Mouse (Mus musculus): ENCODE data around the gene Dcaf15. TPM values are rescaled to one million over a fixed set of nuclear protein-coding genes. Genes with fewer than 3 reads are reported as not detected.

Gene Dcaf15
- total and polyA plus RNA-seq, 3 experiments, result 34.4 to 56.1 TPM; not detected in 1

GRCm38 (mm10) chr8:84105676-84106075, 1.1 kb upstream of the Dcaf15 start:
- Histone ChIP-seq H3K9ac (ENCODE audit: control insufficient read depth, low read depth, low read length, poor library complexity, severe bottlenecking) (no peak overlapping the region), H3K27ac (ENCODE audit: control insufficient read depth, low read depth, low read length) (no peak overlapping the region), H3K79me2 (ENCODE audit: control insufficient read depth, insufficient read depth, low read length, poor library complexity) (peaks cover 9% of the 10 kb centered on the region), H3K4me1 (ENCODE audit: control insufficient read depth in 1 of 2, insufficient read depth in 2 of 2, low read length in 2 of 2) (peaks cover 2 to 13% of the 10 kb centered on the region in 2 experiments; a peak in 3 of 4 replicates), H3K4me3 (ENCODE audit: control insufficient read depth in 1 of 2, insufficient read depth in 1 of 2, low read depth in 2 of 2, low read length in 2 of 2) (no peak overlapping the region), H3K27me3 (ENCODE audit: control insufficient read depth in 1 of 2, insufficient read depth in 2 of 2, low read length in 2 of 2) (no peaks in the 10 kb centered on the region; a peak in 2 of 4 replicates), H3K9me3 (replicated peaks; ENCODE audit: insufficient read depth, low read length) (no peaks in the 10 kb centered on the region), H3K36me3 (ENCODE audit: control insufficient read depth in 1 of 2, insufficient read depth in 2 of 2, low read length in 2 of 2) (peaks cover 0 to 9% of the 10 kb centered on the region in 2 experiments; a peak in 2 of 4 replicates)
- no peak for DNase-seq (ENCODE audit: low read depth, low spot score)
- no peak for TF ChIP-seq POLR2AphosphoS2 (IDR thresholded peaks at IDR 0.05; ENCODE audit: low read length)
- no peak for TF ChIP-seq TAL1 (IDR thresholded peaks at IDR 0.05; ENCODE audit: low read length)
- TF ChIP-seq RCOR1 (IDR thresholded peaks at IDR 0.05; ENCODE audit: low read depth, low read length), result no peak
- TF ChIP-seq MAX (IDR thresholded peaks at IDR 0.05; ENCODE audit: low read length), result no peak
- TF ChIP-seq NELFE (IDR thresholded peaks at IDR 0.05; ENCODE audit: low read depth, low read length), result no peak
- no peak for TF ChIP-seq MAZ (IDR thresholded peaks at IDR 0.05; ENCODE audit: low read depth, low read length)

- Histone ChIP-seq H3K4me1 (ENCODE audit: control insufficient read depth in 1 of 2, insufficient read depth in 2 of 2, low read length in 2 of 2) (peaks cover 2 to 13% of the 10 kb centered on the region in 2 experiments; a peak in 3 of 4 replicates), H3K9me3 (replicated peaks; ENCODE audit: insufficient read depth, low read length) (no peaks in the 10 kb centered on the region), H3K4me3 (ENCODE audit: control insufficient read depth in 1 of 2, insufficient read depth in 1 of 2, low read depth in 2 of 2, low read length in 2 of 2) (peak overlapping the region; percentile 58 to 73), H3K9ac (ENCODE audit: control insufficient read depth, low read depth, low read length, poor library complexity, severe bottlenecking) (peak overlapping the region; percentile 56), H3K79me2 (ENCODE audit: control insufficient read depth, insufficient read depth, low read length, poor library complexity) (peaks cover 9% of the 10 kb centered on the region), H3K27ac (ENCODE audit: control insufficient read depth, low read depth, low read length) (no peak overlapping the region), H3K27me3 (ENCODE audit: control insufficient read depth in 1 of 2, insufficient read depth in 2 of 2, low read length in 2 of 2) (no peaks in the 10 kb centered on the region), H3K36me3 (ENCODE audit: control insufficient read depth in 1 of 2, insufficient read depth in 2 of 2, low read length in 2 of 2) (peaks cover 0 to 9% of the 10 kb centered on the region in 2 experiments; a peak in 2 of 4 replicates)
- TF ChIP-seq GATA1 (IDR thresholded peaks at IDR 0.05; ENCODE audit: low read depth, low read length), result no peak
- TF ChIP-seq ZMIZ1 (IDR thresholded peaks at IDR 0.05; ENCODE audit: low read depth, low read length), result 0 out of 2 replicates have a peak, but pooled peaks have one; percentile 38
- peak; percentile 17; the same call in 1 of the 2 replicates for TF ChIP-seq SMC3 (IDR thresholded peaks at IDR 0.05; ENCODE audit: low read depth, low read length)
- no peak for TF ChIP-seq USF2 (IDR thresholded peaks at IDR 0.05; ENCODE audit: borderline replicate concordance in 1 of 2, insufficient read depth in 1 of 2, low read depth in 1 of 2, low read length in 2 of 2)
- TF ChIP-seq CTCF (IDR thresholded peaks at IDR 0.05 in 2 of 3, conservative IDR thresholded peaks at IDR 0.05 in 1 of 3; ENCODE audit: control insufficient read depth in 1 of 3, insufficient read depth in 1 of 3, low read depth in 2 of 3, low read length in 3 of 3, poor library complexity in 1 of 3, severe bottlenecking in 1 of 3), result peak in 2 of 3 experiments; percentile 16 to 20; a peak in 2 of 6 replicates
- TF ChIP-seq SIN3A (IDR thresholded peaks at IDR 0.05; ENCODE audit: low read length), result peak; percentile 37; the same call in 1 of the 2 replicates
- TF ChIP-seq MEF2A (IDR thresholded peaks at IDR 0.05; ENCODE audit: extremely low read depth, insufficient replicate concordance, low read depth, low read length, poor library complexity, severe bottlenecking), result no peak
- peak; percentile 74 for DNase-seq (ENCODE audit: low read depth, low spot score)
These were observed 347 bp downstream of the Dcaf15 start for GRCm38 (mm10) chr8:84104221-84104620.

DNA sequence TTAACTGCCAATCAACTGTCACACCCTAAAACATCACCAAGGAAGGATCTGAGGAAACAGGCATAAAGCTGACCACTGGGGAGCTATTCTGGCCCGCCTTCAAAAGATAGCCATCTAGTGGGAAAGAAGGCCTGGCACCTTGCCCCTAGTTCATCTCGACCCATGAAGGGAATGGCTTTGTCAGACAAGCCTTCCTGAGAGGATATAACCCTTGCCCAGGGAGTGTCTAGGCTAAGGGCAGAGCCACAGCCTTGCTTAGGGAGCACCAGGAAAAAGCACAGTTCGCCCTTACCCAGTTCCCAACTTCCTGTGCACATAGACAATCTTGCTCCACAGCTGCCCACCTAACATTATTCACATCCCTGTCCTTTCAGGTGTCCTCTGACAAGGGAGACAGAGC, 967 bp downstream of the Dcaf15 start:
- Histone ChIP-seq H3K27ac (ENCODE audit: control insufficient read depth, low read depth, low read length) (no peak overlapping the region), H3K27me3 (ENCODE audit: control insufficient read depth in 1 of 2, insufficient read depth in 2 of 2, low read length in 2 of 2) (no peaks in the 10 kb centered on the region), H3K4me1 (ENCODE audit: control insufficient read depth in 1 of 2, insufficient read depth in 2 of 2, low read length in 2 of 2) (peaks cover 2 to 13% of the 10 kb centered on the region in 2 experiments; a peak in 3 of 4 replicates), H3K4me3 (ENCODE audit: control insufficient read depth in 1 of 2, insufficient read depth in 1 of 2, low read depth in 2 of 2, low read length in 2 of 2) (peak overlapping the region; percentile 58 to 73), H3K79me2 (ENCODE audit: control insufficient read depth, insufficient read depth, low read length, poor library complexity) (peaks cover 9% of the 10 kb centered on the region), H3K9me3 (replicated peaks; ENCODE audit: insufficient read depth, low read length) (no peaks in the 10 kb centered on the region), H3K9ac (ENCODE audit: control insufficient read depth, low read depth, low read length, poor library complexity, severe bottlenecking) (peak overlapping the region; percentile 56), H3K36me3 (ENCODE audit: control insufficient read depth in 1 of 2, insufficient read depth in 2 of 2, low read length in 2 of 2) (peaks cover 0 to 9% of the 10 kb centered on the region in 2 experiments; a peak in 2 of 4 replicates)
- DNase-seq (ENCODE audit: low read depth, low spot score), result peak; percentile 40
- TF ChIP-seq BHLHE40 (IDR thresholded peaks at IDR 0.05; ENCODE audit: borderline replicate concordance, low read depth, low read length), result no peak
- TF ChIP-seq USF2 (IDR thresholded peaks at IDR 0.05; ENCODE audit: borderline replicate concordance in 1 of 2, insufficient read depth in 1 of 2, low read depth in 1 of 2, low read length in 2 of 2), result no peak
- no peak for TF ChIP-seq UBTF (IDR thresholded peaks at IDR 0.05; ENCODE audit: borderline replicate concordance, insufficient read depth, low read depth, low read length)
- TF ChIP-seq SIN3A (IDR thresholded peaks at IDR 0.05; ENCODE audit: low read length), result no peak
- TF ChIP-seq JUND (IDR thresholded peaks at IDR 0.05; ENCODE audit: low read depth, low read length), result no peak
- no peak for TF ChIP-seq MAX (IDR thresholded peaks at IDR 0.05; ENCODE audit: low read length)
- no peak for TF ChIP-seq MYB (IDR thresholded peaks at IDR 0.05; ENCODE audit: low read depth, low read length)
- TF ChIP-seq TAL1 (IDR thresholded peaks at IDR 0.05; ENCODE audit: low read length), result no peak
- no peak for TF ChIP-seq MXI1 (IDR thresholded peaks at IDR 0.05; ENCODE audit: low read depth, low read length)
- TF ChIP-seq POLR2AphosphoS2 (IDR thresholded peaks at IDR 0.05; ENCODE audit: low read length), result no peak
- no peak for TF ChIP-seq NRF1 (IDR thresholded peaks at IDR 0.05; ENCODE audit: insufficient read depth, low read depth, low read length, poor library complexity, severe bottlenecking)
- no peak for TF ChIP-seq CHD1 (IDR thresholded peaks at IDR 0.05; ENCODE audit: low read depth, low read length)
- TF ChIP-seq MAFK (IDR thresholded peaks at IDR 0.05; ENCODE audit: borderline replicate concordance, low read depth, low read length), result no peak
- TF ChIP-seq KAT2A (conservative IDR thresholded peaks at IDR 0.05; ENCODE audit: low read depth, low read length), result no peak

Measured in MEL (cell line).